Mouse (Mus musculus) fat pad, adult 2 months (tissue): ENCODE data around the gene 2900026A02Rik.

Experiments used
- DNase-seq: peaks from one replicate; pipeline ENCODE4 v3.0.0-alpha.2; 2011; ENCODE audit warnings: low read depth, low spot score; ENCODE audit errors: extremely low read depth

2900026A02Rik gene

DNA sequence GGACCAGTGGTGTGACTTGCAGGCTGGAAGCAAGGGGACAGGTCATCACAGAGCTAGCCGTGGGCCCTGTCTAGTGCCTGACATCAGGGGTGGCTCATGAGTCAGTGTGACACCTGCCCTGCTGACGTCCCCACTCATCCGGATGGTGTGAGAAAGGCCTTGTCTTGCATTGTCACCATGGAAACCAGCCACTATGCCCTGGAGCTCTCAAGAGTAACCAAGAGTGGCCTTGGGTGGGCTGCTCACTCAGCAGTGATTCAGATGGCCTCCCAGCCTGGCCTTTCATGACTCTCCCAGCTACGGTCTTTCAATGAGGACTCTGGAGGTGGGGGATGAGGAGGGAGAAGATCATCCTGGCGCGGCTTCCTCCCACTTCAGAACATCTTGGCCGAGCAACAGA lies 118.6 kb downstream of the 2900026A02Rik start:
- DNase-seq: no peak

DNA sequence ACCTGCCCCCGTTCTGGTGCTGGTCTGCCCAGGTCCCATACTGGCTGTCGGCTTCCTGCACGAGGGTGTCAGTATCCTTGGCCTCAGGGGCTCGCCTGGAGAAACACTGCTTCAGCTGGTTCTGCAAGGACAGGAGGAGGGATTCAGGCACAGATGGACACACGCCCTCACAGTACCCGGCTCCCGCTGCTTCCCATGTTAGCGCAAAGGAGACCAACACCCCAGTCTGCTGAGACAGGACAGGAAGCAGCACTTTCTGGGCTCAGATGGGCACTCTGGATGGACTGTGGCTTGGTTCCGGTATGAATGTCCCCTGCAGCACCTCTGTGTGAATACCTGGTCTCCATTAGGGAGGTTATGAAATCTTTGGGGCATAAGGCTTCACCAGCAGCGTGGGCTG lies 119.6 kb downstream of the 2900026A02Rik start:
- no peak for DNase-seq

DNA sequence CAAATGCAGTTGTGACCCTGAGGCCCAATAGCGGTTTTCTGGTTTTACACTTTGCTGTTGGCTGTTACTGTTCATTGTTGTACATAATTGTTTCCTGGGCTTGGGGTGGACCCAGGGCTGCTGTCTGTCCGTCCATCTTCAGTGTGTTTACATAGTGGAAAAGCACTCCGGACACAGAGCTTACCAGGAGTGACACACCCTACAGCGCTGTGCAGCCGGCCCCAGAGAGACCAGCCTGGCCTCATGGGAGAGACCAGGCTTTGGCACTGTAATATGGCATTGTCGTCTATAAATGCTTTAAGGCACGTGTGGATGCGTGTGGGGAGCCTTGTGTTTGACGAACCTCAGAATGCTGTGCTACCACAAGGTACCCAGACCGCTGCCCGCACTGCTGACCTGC lies 120.6 kb downstream of the 2900026A02Rik start:
- DNase-seq: no peak

DNA sequence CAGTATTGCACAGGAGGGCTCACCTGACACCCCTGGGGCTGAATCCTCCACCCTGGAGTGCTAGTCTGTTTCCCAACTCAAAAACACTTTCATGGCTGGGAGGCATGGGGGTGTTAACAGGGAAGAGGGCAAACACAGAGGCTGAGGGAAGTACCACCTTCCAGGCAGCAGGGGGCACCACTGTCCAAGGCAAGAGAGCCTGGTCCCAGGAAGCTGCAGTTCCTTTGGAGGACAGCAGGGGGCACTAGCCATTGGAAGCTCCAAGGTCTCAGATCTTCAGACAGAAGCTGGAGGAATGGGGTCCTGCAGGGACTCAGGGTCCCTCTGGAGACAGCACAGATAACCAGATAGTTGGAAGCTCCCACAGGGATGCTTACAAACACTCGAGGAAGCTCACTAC lies 121.5 kb downstream of the 2900026A02Rik start:
- no peak for DNase-seq

DNA sequence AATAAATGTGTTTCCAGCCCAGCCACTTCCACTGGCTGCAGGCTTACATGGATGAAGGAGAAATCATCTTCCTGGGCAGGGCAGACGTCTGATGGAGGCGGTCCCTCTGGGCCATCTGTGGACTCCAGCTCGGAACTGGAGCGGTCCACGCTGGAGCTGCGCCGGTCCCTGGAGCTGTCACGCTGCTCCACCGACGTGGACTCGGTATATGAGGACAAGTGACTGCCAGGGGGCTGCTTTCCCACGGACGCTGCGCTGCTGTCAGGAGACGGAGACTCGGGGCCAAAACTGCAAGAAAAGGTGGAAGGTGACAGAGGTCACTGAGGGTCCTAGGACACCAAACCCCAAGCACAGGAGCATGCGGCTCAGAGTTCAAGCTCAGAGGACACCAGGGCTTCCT lies 123.5 kb downstream of the 2900026A02Rik start:
- DNase-seq: no peak

DNA sequence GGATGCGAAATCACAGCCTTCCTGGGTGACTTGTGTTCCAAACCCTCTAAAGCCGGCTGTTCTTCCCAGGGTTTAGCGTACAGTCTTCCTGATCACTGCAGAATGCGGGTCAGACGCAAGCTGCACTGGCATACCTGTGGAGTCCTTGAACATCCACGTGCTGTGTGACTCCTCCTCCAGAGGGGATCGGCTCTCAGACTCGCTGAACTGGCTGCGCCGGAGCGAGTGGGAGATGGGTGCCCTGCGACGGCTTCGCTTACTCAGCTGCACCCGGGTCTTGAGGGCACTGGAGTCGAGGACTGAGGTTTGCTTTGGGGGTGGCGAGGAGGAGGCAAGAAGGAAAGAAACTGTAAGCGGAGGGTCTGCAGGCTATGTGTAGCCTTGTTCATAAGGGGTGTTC lies 125.6 kb downstream of the 2900026A02Rik start:
- no peak for DNase-seq

DNA sequence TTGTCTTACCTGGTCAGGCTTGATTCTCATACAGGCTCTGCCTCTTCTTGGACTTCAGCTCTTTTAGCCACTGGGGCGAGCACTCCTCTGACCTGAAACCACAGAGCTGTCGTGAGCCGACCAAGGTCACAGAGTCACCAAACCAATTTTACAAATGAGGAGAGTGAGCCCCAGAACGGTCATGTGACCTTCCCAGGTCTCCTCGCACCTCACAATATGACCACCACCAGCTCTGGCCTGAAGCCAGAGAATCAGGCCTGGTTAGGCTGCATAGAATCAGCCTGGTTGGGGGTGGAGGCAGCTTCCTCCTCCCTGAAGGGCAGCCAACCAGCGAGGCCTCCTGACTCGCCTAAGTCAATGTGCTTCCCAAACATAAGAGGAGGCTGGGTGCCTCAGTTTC lies 128.6 kb downstream of the 2900026A02Rik start:
- no peak for DNase-seq

DNA sequence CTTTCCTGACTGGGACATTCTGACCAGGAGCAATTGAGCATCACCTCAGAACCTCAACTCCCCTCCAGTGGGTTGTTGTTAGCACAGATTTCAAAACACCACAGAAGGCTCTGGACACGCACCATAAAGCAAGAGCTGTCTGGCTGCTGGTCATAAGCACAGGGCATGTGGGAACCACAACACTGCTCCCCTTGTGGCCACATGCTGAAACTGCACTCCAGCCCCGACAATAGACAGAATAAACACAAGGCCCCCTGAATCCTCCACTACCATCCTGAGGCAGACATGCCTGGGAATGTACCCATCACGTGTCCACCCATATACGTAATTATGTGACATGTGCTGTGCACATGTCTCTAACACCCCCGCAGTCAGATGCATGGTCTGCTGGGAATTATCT lies 129.9 kb downstream of the 2900026A02Rik start:
- no peak for DNase-seq

DNA sequence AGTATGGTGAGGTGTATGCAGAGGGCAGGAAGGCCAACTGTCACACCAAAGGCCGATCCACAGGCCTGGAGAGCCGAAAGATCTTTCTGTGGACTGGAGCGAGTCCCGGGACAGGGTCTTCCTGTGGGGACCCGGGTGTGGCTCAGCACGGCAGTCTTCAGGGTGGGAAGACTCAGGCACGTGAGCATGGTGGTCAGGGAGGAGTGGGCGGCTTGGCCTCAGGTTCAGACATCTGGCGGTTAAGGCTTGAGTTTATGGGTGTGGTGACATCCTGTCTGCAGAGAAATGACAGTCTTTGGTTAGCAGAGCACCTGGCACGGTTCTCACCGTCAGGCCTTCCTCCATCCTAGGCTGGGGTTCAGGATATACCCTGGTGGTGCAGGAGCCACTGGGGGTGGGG lies 130.3 kb downstream of the 2900026A02Rik start:
- DNase-seq: no peak

DNA sequence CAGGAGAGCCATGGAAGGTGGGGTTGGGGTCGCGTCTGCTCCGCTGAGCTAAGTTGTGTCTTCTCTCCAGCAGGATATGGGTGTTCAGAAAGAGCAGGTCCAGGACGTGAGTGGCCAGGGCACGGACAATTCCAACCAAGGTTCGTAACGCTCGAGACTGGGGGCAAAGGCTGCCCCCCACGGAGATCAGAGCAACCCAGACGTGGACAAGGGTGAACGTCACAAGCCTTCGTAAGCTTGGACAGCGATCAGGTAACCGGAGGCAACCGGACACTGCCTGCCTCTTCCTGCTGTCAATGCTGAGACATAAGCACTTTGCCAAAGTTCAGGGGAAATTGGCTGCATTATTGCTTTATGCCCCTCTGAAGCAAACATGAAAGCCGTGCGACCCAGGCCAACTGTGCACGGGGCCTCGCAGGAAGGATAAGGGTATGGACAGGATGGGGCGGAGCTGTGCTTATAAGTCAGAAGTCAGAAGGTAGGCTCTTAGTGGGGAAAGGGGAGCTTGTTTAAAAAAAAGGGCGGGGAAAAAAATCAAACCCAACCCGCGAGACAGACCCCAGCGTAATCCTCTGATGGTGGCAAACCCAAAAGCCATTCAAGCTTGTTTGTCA lies 130.9 kb downstream of the 2900026A02Rik start:
- no peak for DNase-seq

DNA sequence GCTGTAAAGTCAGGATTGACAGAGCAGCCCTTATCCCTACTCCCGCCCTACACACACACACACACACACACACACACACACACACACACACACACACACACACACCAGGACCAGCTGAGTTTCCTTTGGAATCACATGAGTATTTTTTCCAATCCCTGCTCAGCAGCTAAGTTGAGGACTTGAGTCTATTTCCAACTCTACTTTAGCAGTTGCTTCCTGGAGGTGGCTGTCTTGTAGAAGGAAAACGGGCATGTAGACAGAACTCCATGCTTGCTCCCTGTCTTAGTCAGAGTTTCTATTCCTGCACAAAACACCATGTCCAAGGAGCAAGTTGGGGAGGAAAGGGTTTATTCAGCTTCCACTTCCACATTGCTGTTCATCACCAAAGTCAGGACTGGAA lies 133.6 kb downstream of the 2900026A02Rik start:
- DNase-seq: no peak

DNA sequence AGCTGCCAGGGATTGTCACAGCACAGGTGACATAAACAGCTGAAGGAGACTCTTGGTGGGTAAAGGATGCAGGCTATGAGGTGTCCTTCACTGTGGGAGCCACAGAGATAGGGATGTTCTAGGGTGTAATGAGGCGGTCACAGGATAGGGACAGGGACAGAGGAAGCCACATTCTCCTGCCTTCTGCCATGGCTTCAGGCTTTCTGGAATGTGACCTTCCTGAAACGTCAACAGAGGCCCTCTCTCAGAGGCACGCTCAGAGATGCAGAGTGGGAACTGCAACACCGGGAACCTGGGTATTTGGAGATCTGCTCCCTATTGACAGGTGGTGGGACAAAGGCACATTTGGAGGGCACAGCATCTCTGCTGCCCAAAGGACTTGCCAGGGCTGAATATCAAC lies 134.0 kb downstream of the 2900026A02Rik start:
- no peak for DNase-seq

DNA sequence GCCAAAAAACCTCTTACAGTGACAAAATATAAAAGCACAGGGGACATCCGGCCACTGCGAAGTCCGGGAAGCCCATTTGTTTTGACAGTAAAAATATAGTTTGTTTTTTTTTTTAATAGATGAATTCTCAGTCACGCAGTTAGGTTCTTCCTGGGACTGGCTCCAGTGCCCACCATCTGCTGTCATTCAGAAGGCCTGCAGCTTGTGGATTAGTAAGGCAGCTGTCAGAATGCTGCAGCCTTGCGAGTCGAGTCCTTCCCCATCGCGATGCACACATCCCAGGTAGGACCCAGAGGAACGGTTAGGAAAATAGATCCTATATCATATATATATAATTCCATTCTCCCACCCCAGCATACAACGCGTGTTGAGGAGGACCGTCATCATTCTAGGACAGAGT lies 134.6 kb downstream of the 2900026A02Rik start:
- no peak for DNase-seq

DNA sequence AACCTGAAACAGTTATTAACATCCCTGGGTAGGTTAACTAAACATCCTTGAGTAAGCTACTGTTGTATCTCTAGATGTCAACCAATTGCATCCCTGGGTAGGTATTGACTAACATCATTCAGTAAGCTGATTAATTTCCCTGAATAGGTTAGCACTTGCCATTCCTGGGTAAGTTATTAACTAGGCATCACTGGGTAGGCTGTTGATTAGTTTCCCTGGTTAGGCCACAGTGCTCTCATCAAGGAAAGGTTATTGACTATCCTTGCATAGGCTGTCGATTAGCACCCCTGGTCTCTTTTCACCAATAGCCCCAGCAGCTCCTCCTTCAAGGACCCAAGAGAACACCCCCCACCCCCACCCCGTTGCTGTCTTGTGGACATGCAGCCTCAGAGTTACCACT lies 135.1 kb downstream of the 2900026A02Rik start:
- no peak for DNase-seq

DNA sequence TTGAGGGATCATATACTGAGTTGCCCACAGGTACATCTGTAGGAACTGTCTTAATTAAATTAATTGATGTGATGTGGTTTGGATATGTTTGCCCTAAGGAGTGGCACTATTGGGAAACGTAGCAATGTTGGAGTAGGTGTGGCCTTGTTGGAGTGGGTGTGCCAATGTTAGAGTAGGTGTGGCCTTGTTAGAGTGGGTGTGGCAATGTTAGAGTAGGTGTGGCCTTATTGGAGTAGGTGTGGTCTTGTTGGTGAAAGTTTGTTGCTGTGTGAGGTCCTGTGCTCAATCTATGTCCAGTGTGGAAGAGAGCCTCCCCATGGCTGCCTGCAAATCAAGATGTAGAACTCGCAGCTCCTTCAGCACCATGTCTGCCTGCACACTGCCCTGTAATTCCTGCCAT lies 136.7 kb downstream of the 2900026A02Rik start:
- DNase-seq: no peak

DNA sequence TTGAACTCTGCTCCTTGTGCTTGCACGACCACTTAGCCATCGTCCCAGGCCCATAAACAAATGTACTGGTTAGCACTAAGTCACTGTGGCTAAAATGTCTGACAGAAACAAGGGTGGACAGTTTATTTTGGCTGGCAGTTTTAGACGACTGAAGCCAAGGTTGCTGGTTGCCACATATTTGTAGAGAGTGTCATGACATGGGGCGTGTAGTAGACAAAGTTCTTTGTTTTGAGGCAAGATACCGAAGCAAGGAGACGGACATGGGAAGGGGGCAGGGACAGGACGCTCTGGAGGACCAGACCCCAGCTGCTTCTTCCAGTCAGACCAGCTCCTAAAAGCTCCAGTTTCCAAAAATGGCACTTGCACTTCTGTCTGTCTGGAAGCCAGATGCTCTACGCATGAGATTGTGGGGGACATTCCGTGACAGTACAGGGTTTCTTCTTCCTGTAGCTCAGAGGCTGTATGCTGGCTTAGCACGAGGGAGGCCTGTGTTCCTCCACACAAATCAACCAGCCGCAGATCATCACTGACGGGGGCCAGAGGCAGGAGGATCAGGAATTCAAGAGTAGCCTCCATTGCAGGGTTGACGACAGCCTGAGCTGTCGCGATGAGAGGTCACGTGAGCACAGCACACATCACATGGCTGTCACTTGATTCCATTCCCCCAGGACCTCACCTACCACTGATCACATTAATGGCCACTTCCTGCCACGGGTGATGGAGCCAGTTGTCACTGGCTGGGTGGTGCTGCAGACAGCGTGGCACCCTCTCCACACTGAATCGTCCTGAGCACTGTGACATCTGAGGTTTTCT lies 138.5 kb downstream of the 2900026A02Rik start:
- no peak for DNase-seq

DNA sequence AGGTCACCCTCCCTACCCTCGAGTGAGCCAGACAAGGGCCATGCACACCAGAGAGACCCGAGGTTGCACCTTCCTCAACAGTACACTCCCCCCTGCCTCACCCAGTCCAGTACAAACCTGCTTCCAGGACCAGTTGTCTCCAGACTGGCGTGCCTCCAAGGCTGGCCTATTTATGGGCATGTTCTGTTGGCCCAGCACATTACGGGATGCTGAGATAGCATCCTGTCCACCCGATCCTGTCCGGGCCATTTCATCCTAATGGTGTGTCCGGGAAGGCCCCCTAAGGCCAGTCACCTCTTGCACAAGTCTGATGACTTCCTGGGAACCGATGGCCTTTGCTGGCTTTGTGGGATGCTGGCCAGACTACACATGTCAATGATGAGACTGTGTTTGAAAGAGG lies 139.6 kb downstream of the 2900026A02Rik start, which contains the start of gene Crybb3:
Gene Crybb3 (minus strand): TSS at position 146 of the 400 bp plus-strand sequence.
- no peak for DNase-seq

DNA sequence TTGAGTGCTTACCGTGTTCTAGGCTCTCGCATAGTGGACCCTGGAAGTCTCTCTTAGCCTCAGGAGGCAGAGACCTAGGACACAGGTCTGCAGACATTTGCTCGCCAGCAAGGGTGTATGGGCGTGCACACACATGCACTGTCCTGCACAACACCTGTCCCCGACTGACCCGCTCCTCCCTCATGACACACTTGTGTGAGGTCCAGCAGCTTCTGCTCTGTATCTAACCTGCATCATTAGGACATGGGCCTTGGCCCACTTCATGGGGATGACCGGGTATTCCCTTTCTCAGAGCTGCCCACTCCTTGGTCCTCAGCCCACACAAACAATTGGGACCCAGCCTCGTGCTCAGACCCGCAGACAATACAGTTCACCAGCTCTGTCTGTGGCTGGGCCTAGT lies 140.0 kb downstream of the 2900026A02Rik start:
- DNase-seq: no peak

DNA sequence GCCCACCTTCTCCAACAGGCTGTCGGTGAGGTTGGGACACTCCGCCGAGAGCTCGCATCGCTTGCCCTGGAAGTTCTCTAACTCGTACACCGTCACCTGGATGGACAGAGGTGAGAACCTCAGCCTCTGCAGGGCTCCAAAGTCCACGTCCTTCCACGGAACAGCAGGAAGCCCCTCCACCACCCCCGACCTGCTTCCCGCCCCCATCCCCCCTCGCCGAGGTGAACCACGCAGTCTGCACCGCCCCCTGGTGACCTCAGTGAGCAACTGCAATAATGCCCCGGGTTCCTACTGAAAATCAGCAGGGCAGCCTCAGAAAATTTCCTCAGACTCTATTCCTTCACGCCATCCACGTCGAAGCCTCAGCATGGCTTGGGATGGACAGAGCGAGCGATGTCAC lies 141.3 kb downstream of the 2900026A02Rik start:
- DNase-seq: no peak

DNA sequence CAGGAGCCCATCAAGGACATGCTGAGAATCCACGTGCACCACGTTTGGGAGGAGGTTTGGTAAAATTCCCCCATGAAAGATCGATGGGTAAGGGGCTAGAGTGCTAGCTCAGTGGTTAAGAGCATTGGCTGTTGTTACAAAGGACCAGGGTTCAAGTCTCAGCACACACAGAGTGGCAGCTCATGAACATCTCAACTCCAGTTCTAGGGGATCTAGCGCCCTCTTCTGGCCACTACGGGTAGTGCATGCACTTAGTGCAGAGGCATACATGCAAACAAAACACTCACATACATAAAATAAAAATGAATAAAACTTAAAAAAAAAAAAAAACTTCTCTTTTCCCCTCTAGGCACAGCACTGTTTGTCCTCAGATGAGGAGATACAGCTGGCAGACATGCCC lies 142.3 kb downstream of the 2900026A02Rik start:
- no peak for DNase-seq

DNA sequence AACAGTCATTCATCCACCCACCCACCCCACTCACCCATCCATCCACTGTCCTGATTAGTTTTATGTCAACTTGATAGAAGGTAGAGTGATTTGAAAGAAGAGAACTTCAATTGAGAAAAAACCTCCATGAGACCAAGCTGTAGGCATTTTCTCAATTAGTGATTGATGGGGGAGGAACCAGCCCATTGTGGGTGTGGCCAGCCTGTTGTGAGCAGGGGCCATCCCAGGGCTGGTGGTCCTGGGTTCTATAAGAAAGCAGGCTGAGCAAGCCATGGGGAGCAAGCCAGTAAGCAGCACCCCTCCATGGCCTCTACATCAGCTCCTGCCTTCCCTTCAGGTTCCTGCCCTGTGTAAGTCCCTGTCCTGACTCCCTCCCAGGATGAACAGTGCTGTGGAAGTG lies 151.0 kb downstream of the 2900026A02Rik start, which contains the start of gene Crybb2:
Gene Crybb2 (minus strand): TSS at position 101 of the 400 bp plus-strand sequence.
- DNase-seq: no peak

DNA sequence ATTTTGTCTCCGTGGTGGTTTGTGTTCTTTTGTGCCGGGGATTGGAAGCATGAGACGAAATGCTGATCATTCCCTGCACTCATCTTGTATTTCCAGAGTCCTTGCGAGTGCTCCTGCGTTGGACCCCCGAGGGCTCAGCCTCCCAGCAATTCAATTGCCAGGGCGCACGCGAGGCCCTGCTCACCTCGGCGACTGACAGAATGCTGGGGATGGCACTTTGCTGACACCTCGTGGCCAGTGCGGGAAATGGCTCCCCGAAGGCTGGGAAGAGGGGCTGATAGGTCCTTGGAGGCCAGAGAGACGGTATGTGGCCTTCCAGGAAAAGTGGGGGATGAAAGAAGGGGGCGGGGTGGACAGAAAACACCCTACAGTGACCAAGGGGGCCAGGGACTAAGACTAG lies 166.7 kb downstream of the 2900026A02Rik start:
- DNase-seq: no peak
